Mouse (Mus musculus): Measurements from ENCODE around the gene Ino80b.
"Not testable (repeated sequence)": the region's sequence is repeated elsewhere in the genome, so short reads cannot be mapped to it uniquely, and the experiment has no call there.

The Ino80b gene

DNA sequence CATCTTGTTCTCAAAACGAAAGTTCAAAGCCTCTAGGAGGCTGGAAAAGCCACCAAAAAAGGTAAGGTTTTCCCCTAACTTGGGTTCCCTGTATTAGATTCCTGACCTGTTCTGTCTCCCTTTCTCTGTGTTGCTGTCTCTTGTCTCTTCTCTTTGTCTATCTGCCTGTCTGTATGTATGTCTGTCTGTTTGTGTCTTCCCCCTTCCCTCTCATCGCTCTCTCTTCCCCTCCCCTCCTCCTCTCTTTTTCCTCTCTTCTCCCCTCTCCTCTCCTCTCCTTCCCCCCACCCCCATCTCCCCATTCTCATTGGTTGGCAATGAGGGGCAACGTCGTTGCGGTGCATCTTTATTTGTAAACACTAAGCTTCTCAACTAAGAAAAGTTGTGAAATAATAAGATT is at the start of gene Ino80b:
TSS of gene Ino80b (minus strand) at position 101 of the 400 bp plus-strand sequence.
- DNase-seq (ENCODE audit: low spot score): no peak

DNA sequence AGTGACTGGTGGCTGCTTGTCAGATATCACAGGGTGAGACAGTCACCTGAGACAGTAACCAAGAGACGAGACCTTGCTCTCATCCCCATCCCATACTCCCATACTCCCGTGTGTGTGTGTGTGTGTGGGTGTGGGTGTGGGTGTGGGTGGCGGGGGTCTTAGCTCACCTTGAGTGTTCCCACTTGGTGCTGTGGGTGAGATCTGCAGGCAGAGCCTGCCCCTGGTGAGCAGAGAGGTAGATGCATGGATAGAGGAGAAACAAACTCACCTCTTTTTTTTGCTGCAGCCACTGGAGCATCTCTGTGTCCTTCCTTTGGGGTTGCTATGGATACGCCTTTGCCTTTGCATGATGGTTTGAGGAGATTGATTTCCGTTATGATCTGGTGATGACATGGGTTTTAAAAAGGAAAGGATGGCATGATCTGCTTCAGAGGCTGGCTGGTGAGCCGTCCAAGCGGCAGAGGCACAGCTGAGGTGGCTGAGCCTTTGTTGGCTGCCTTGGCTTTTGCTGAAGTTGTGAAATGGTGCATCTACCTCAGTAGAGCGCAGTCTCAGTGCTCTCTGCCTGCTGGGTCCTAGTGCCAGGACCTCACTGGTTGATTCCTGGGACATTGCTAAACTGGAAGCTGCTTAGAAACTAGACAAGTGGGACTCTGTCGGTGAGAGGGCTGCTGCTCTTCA is 47.1 kb upstream of the Ino80b start:
- DNase-seq (ENCODE audit: low spot score): no peak

DNA sequence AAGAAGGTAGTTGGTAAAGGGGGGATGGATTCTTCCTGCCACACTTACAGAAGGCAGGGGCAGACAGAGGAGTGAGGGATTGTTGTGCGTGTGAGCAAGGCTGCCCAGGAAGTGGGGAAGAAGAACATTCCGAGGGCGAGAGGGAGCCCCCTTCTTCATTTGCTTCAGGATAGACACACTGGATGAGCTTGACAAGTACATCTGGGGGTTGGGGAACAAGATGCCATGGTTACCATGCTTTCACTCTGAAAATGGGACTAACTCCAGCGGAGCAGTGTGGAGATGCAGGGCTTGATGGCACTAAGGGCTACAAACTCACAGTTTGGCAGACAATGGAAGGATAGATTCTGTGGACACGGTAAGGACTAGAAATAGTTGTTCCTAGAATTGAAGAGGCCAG is 45.8 kb upstream of the Ino80b start:
- no peak for DNase-seq (ENCODE audit: low spot score)

DNA sequence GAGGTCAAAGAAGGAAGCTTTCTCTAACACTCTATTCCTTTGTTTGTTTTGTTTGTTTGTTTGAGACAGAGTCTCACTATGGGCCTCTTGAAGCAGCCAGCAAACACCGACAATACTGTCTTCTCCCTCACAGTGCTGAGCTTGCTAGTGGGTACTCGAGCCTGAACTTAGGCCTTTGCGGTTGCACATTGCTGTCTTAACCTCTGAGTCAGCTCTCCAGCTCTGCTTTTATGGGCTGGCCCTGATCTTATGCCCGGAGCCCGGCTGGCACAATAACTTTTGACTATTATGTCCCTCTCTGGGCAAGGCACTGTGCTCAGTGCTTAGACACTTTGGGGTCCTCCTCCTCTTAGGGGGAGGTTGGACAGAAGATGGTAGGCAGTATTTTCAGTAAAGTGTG is 44.6 kb upstream of the Ino80b start:
- no peak for DNase-seq (ENCODE audit: low spot score)

DNA sequence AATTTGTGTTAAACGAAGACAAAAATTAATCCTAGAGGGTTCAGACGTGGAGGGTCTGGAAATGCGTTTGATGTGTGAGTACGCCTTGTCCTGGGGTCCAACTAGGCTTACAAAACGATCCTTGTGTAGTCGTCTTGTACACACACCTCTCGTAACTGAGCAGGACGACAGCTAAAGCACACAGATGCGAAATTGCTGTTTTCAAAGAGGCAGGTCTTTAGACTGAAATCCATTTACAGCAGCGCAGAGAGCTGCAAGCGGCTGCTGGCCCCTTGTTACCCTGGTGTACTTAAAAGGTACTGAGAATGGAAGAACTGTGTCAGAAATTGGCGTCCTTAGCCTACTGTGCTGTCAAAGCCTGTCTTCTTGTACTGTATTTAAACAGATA is 41.0 kb upstream of the Ino80b start:
- DNase-seq (ENCODE audit: low spot score): no peak

DNA sequence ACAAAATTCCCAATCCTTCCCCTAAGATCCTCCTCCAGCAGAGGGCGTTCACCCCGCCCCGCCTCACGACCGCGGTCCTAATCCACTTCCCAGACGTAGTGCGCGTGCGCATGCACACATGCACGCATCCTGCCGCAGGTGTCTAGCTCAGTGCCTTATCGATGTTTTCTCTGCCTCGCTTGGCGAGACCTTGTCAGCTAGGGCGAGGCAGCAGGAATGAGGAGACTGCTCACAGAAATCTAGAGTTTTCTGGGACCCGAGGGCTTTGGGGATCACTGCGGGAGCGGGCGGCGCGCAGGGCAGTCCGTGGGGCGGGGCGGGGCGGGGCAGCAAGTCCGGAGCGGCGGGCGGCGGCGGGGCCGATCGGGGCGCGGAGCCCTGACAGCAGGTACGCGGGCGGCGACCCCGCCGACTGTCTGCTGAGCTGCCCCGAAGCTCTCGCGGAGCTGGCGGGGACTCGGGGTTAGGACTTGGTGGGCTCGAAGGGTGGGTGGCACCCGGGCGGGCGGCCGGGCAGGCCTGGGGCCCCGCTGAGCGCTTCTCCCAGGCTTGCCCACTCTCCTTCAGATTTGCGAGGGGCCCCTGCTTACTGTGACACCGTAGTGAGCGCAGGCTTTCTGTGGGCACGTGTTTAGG is 40.5 kb upstream of the Ino80b start, which contains the start of gene Dctn1:
TSS of gene Dctn1 (plus strand) at position 314 of the 636 bp plus-strand sequence.
- DNase-seq (ENCODE audit: low spot score): peak; percentile 95

DNA sequence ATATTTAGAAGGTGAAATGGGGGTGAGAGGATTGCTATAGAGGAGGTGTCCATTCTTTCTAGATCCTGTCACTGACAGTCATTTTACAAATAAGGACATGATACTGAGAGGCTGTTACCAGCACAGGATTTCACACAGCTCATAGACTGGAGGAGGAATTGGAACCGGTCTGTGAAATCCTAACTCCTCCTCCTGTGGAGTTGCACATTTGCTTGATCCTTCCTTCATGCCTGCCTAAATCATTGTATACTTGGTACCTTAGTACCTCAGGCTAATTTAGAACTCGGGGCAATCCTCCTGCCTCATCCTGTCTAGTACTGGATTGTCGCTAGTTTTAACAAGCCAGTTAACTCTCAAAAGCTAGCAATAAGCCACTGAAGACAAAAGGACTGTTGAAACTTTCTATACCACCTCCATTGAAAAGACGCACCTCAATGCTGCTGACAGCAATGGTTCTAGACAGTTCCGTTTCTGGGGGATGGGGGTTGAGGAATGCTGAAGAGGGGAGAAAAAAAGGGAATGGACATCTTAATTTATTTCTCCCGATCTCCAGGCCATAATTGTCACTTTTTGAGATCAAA is 39.9 kb upstream of the Ino80b start:
- DNase-seq (ENCODE audit: low spot score): no peak

DNA sequence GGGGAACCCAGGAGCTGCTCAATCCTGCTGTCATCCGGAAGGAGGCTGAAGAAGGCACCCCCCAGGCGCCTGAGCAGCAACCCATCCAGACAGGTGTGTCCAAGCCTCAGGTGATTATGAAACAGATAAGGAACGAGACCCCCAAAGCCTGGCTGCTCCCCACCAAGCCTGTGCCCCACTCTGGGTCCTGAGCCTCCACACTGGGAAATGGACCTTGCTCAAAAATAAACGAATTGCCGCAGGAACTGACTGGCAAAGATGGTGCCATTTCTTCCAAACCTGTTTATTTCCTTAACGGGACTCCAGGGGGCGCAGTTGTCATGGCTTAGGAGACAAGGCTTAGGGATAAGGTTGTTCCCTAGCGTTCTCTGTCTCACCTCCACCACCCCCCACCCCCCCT is 37.5 kb upstream of the Ino80b start:
- DNase-seq (ENCODE audit: low spot score): peak; percentile 44

DNA sequence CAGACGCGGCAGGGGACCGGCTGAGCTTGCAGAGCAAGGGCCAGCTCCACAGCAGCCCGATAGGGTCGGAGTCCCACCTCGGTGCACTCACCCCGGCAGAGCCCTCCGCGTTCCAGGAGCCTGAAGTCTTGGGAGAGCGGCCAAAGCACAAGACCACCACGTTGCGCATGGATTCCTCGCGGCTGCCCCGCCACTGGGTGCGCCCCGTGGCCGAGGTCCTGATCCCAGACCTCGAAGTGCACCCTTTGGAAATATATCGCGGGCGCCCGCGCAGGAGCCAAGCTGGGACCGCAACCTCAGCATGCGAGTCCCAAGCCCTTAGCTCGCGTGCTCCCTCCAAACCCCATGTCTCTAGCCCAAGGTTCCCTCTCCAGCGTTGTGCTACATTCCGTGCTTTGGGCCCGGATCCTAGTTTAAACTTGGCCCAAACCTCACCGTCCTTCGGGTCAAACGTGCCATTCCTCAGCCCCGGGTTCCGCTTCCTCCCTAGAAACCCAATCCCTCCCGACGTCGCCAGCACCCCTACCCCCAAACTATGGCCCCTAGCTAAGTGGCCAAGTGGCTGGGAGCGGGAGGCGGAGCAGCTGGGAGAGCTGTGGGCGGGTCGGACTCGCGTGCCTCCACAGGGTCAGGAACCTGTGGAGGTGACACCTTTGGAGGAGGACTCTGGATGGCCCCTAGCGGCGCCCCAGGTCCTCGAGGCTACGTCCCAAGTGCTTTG is 36.9 kb upstream of the Ino80b start:
- peak; percentile 51 for DNase-seq (ENCODE audit: low spot score)

DNA sequence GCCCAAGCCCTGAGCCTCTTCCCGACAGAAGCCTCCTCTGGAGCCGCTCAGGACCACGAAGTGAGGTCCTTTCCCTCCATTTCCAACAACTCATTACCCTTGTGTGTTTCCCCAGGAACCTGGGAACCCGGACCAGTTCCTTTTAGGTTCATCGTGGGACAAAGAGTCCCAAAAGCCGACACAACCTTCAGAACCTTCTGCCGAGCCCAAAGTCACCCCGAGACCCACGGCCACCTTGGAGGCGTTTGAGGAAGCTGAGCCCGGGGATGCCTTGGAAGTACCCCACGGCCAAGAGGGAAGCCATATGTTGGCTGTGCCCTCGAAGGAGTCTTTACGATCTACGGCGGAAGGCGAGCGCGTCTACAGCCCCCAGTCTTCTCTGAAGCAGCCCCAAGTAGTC is 36.2 kb upstream of the Ino80b start:
- DNase-seq (ENCODE audit: low spot score): no peak

DNA sequence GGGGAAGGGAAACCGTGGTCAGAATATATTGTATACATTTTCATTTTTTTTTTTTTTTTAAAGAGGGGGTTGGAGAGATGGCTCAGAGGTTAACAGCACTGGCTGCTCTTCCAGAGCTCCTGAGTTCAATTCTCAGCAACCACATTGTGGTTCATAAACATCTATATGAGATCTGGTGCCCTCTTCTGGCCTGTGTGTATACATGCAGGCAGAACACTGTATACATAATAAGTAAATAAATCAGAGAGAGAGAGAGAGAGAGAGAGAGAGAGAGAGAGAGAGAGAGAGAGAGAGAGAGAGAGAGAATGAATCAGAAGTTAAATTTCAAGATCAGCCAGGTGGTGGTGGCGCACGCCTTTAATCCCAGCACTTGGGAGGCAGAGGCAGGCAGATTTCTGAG is 34.2 kb upstream of the Ino80b start:
- DNase-seq (ENCODE audit: low spot score): not testable (repeated sequence)

DNA sequence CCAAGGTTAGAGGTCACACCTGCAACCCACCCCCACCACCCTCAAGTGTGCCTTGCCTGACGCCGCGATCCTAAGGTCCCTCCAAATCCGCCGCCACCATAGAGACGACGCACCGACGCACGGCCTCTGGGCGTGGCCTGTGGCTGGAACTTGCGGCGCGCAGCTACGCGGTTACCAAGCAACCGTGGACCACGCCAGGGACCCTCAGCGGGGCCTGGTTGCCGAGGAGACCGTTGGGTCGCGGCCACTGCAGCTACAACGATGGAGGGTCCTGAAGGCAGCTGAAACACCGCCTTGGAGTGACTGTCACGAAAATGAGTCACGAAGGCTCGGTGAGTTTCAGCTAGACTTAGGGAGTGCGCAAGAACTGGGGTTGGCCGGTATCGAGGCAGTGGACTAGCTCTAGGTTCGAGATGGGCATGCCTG is 31.0 kb upstream of the Ino80b start, which contains the start of the genes Wdr54 and 1700003E16Rik:
TSS of gene Wdr54 (minus strand) at position 139 of the 426 bp plus-strand sequence.
TSS of gene 1700003E16Rik (plus strand) at position 146 of the 426 bp plus-strand sequence.
- peak; percentile 65 for DNase-seq (ENCODE audit: low spot score)

DNA sequence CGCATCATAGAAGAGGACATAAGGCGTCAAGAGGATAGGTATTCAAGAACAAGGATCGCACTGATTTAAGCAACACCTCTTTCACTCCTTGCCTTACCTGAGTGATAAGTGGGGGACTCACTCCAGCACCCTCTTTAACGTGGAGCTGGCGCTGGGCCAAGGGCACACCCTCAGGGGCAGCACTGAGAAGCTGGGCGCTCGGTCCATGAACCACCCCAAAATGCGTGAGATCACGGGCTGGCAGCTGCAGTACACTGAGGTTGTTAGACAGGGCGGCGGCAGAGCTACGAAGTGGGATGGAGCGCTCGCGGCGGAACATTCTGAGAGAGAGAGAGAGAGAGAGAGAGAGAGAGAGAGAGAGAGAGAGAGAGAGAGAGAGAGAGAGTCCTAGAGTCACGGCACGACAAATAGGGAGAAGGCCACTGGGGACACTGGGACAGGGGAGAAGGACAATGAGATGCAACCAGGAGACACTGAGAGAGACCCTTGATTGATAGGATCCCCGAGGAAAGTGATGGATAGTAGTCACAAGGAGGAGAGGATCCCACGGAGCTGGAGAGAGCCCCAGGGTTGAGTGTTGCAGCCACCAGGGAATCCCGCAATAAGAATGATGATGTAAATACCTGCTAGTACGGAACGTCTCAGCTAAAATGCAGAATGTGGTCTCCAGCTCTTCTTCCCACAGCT is 30.5 kb upstream of the Ino80b start:
- no peak for DNase-seq (ENCODE audit: low spot score)

DNA sequence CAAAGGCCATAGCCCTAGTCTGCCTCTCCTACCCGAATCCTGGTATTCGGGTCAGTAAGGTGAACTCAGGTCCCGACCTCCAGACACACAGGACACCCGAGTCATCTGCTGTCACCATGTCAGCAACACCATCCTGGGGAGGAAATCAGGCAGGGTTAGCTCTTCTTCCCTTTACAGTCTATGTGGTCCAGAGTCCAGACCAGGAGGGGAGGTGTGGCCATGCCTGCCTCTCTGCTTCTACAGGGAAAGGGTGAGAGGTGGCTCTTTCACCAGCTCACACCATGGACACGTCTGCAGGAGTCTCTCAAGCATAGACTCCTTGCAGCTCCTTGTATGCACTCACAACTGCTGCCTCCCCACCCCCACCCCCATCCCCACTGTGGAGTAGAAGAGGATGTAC is 28.3 kb upstream of the Ino80b start:
- no peak for DNase-seq (ENCODE audit: low spot score)

DNA sequence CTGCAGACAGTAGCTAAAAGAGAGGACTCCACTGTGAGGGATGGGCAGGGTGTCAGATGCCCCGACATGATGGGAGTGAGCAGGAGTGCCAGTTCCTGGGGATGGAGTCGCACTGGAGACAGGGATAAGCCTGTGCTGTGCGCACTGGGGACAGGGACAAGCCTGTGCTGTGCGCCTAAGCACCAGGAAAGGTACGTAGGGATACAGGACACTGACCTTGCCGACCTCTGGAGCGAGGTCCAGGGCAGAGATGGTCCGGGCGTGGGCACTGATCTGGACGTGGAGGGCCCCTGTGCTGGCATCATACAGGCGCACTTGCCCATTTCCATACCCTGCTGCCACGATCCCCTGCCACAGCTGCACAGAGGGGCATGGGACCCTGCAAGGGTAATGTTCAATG is 27.8 kb upstream of the Ino80b start:
- no peak for DNase-seq (ENCODE audit: low spot score)

DNA sequence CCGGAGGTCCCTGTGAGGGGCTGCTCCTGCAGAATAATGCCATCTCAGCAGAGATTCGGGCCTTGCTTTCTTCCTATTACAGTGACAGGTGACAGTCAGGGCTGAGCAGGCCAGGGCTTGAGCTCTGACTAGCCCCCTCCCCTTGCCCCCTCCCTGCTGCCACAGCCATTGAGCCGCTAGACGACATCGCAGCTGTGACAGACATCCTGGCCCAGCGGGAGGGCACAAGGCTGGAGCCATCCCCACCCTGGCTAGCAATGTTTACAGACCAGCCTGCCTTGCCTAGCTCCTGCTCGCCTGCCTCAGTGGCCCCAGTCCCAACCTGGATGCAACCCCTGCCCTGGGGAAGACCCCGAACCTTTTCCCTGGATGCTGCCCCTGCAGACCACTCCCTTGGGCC is 26.5 kb upstream of the Ino80b start:
- DNase-seq (ENCODE audit: low spot score): no peak

DNA sequence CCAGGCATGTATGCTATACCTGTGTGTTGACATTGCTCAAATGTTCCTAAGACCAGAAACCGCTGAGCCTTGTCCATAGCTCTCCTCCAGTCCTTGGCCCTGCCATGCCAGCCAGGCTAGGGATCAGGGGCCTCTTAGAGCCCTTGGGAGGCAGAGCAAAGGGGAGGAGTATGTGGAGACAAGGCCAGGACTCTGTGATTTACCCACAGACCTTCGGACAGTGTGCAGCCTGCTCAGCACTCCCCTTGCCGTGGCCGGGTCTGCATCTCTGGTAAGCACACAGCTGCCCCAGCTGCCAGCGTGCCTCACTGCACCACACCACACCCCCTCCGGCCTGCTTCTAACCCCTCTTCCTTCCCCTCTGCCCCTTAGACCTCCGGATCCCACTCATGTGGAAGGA is 22.0 kb upstream of the Ino80b start:
- no peak for DNase-seq (ENCODE audit: low spot score)

DNA sequence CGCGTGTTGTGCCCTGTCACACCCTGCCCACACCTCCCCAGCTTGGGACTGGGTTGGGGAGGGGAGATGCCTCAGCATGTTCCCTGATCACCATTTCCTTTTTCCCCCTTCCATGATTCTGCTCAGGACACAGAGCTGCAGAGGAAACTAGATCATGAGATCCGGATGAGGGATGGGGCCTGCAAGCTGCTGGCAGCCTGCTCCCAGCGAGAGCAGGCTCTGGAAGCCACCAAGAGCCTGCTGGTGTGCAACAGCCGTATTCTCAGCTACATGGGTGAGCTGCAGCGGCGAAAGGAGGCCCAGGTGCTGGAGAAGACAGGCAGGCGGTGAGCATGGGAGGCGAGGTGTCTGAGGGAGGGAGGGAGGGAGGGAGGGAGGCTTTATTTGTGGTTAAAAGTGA is 20.6 kb upstream of the Ino80b start:
- DNase-seq (ENCODE audit: low spot score): no peak

DNA sequence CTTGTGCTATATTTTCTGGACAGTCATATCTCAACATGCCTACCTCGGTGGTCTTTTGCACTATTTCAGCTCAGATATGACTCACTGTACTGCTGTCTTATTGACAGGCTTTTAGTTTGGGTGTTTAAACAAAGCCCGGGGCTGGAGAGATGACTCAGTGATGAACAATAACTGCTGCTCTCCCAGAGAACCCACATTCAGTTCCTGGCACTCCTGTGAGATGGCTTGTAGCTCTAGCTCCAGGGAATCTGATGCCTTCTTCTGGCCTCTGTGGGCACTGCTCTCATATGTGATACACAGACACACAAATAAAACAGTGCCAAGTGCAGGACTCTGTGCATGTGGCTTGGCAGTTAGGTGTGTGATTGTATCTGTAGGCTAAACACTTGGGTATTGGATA is 20.0 kb upstream of the Ino80b start:
- DNase-seq (ENCODE audit: low spot score): no peak

DNA sequence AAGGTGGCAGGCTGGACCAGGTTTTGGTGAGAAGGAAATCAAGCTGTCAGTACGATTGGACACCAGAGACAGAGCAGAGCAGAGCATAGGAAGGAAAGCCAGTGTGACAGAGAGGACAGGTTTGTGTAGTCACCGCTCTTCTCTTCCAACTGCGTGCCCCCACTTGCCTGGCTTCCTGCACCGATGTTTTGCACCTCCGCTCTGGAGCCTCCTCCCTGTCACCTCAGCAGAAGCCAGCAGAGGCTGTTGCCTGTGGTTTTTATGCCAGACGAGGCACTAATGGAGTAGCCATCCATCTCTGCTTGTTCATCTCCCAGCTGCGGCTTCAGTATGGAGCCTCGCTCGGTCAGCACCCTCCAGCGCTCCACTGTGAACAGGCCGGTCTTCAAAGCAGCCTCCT is 17.7 kb upstream of the Ino80b start:
- DNase-seq (ENCODE audit: low spot score): no peak

DNA sequence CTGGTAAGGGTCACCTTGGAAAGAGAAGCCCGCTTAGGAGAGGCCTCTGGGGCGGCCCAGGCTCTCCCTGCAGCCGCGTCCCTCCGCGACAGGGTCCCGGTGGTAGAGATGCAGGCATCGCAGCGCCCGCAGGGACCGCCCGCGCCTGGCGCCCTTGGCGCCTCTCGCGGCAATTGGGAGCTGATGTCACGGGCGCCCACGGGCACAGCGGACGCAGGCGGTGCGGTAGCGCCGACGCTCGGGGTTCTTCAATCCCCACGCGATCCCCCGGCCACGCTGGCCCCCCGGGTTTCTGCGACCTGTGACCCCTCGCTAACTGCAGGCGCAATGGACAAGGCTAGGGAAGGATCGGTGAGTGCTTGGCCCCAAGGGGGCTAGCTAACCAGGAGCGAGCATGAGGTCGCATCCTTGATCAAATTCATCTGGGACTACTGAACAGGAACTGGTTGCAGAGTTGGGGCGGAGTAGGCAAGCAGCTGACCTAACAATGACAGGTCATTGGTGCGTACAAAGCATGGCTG is 17.0 kb upstream of the Ino80b start:
- no peak for DNase-seq (ENCODE audit: low spot score)

DNA sequence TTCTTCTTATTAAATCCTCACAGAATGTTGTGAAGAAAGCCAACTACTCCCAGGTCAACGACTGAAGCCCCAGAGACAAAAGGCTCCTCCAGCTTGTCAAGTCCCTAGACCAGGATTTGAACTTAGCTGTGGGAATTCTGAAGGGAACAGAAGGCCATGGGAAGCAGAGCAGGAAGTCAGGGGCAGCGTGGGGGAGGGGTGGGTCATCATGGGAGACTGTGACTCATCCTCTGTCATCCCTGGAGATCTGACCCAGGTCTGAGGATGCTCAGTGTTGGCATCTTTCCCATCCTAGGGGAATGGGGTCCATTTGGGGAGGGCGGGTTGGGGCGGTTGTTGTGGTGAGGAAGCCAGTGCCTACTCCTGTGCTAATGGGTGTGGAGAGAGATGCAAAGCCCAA is 16.4 kb upstream of the Ino80b start:
- no peak for DNase-seq (ENCODE audit: low spot score)

All from ovary, postnatal 36 days (tissue).